Mouse (Mus musculus) ES-E14 (cell line): ENCODE measurements at regions not wholly inside any gene's neighbourhood (a gene's known extent, or its start where the extent isn't known, plus 50 kb on each side); places are given as distances from the start of the nearest gene placed in this dataset.

Source experiments
- DNase-seq: peaks from one replicate; pipeline ENCODE4 v3.0.0-alpha.2; 2013; ENCODE audit warnings: low read depth, low spot score
- H3K27ac ChIP-seq: 2 replicates; pipeline ENCODE4 v1.5.1; 2012; ENCODE audit warnings: low read depth, mild to moderate bottlenecking, low read length, moderate library complexity, mixed read lengths; ENCODE audit not compliant: poor library complexity, insufficient read depth, severe bottlenecking
- H3K36me3 ChIP-seq: 2 replicates; pipeline ENCODE4 v1.6.1; 2012; ENCODE audit warnings: mild to moderate bottlenecking, low read length, moderate library complexity, mixed read lengths; ENCODE audit not compliant: control insufficient read depth, poor library complexity, insufficient read depth, severe bottlenecking
- H3K4me1 ChIP-seq, 2 experiments: fragments of 150-350 bp in 1 of 2; sonication (generic) in 1 of 2; 2 replicates each; pipeline ENCODE4 v1.6.1; 2012; ENCODE audit warnings: low read length in 2 of 2, mild to moderate bottlenecking in 1 of 2, mixed read lengths in 1 of 2; ENCODE audit not compliant: control insufficient read depth in 2 of 2, insufficient read depth in 2 of 2, poor library complexity in 1 of 2
- H3K4me3 ChIP-seq, 2 experiments: fragments of 150-350 bp in 1 of 2; sonication (generic) in 1 of 2; 2 replicates each; pipeline ENCODE4 v1.5.1; 2012; ENCODE audit warnings: low read length in 2 of 2, low read depth in 1 of 2, mild to moderate bottlenecking in 1 of 2, mixed read lengths in 1 of 2; ENCODE audit not compliant: insufficient read depth in 1 of 2, poor library complexity in 1 of 2, severe bottlenecking in 1 of 2
- H3K9ac ChIP-seq: 2 replicates; pipeline ENCODE4 v1.6.1; 2012; ENCODE audit warnings: low read depth, mild to moderate bottlenecking, low read length, mixed read lengths; ENCODE audit not compliant: poor library complexity, insufficient read depth, severe bottlenecking
- H3K9me3 ChIP-seq: fragments of 150-350 bp; sonication (generic); 2 replicates; pipeline ENCODE4 v1.6.1; 2012; ENCODE audit warnings: low read depth, mild to moderate bottlenecking, low read length; ENCODE audit not compliant: control insufficient read depth, insufficient read depth
- CHD2 ChIP-seq: IDR thresholded peaks from 2 replicates; pipeline ENCODE4 v1.6.1; 2014; ENCODE audit warnings: mild to moderate bottlenecking, low read depth, low read length, inconsistent platforms
- HCFC1 ChIP-seq: IDR thresholded peaks from 2 replicates; pipeline ENCODE4 v1.6.1; 2012; ENCODE audit warnings: low read length, inconsistent platforms, borderline replicate concordance; ENCODE audit not compliant: insufficient read depth
- MAFK ChIP-seq: IDR thresholded peaks from 2 replicates; pipeline ENCODE4 v1.6.1; 2014; ENCODE audit warnings: mild to moderate bottlenecking, low read depth, low read length, inconsistent platforms; ENCODE audit not compliant: insufficient read depth
- ZC3H11A ChIP-seq: IDR thresholded peaks from 2 replicates; pipeline ENCODE4 v1.6.1; 2012; ENCODE audit warnings: low read depth, mild to moderate bottlenecking, inconsistent platforms, low read length, borderline replicate concordance
- ZNF384 ChIP-seq: IDR thresholded peaks from 2 replicates; pipeline ENCODE4 v1.6.1; 2012; ENCODE audit warnings: low read depth, low read length, inconsistent platforms
- in situ Hi-C, 2 experiments: fragments of 600-800 bp; cut with MboI; formaldehyde crosslinking; loops; one replicate each; pipeline ENCODE4 v1.15.1; 2025; ENCODE audit warnings: low sequenced_read_pairs in 2 of 2, inconsistent platforms in 1 of 2; ENCODE audit not compliant: unreplicated experiment in 2 of 2

- no peak overlapping the region for H3K9ac ChIP-seq
- H3K9me3 ChIP-seq: no peaks in the 10 kb centered on the region
- H3K4me1 ChIP-seq: no peaks in the 10 kb centered on the region
- H3K4me3 ChIP-seq: no peak overlapping the region
- no peak overlapping the region for H3K27ac ChIP-seq
- TF ChIP-seq CHD2: no peak
- TF ChIP-seq ZC3H11A: no peak
- TF ChIP-seq HCFC1: no peak
- H3K36me3 ChIP-seq: no peaks in the 10 kb centered on the region
- in situ Hi-C loops: no loop called here
- no peak for DNase-seq
Measured at GRCm38 (mm10) chr14:102392351-102392750, 590.1 kb downstream of the Kctd12 start.

- Histone ChIP-seq H3K4me3 (no peak overlapping the region), H3K36me3 (no peaks in the 10 kb centered on the region), H3K9ac (no peak overlapping the region), H3K27ac (no peak overlapping the region), H3K4me1 (no peaks in the 10 kb centered on the region), H3K9me3 (no peaks in the 10 kb centered on the region)
- DNase-seq: no peak
- TF ChIP-seq CHD2 (no peak), MAFK (no peak), ZC3H11A (no peak), ZNF384 (no peak), HCFC1 (no peak)
- in situ Hi-C loops: no loop called here
Measured at GRCm38 (mm10) chr14:102372994-102373567, 609.4 kb downstream of the Kctd12 start.

GRCm38 (mm10) chr14:102361589-102361988 is 620.8 kb downstream of the Kctd12 start:
- no peaks in the 10 kb centered on the region for H3K9me3 ChIP-seq
- no peak overlapping the region for H3K4me3 ChIP-seq
- H3K27ac ChIP-seq: no peak overlapping the region
- H3K9ac ChIP-seq: no peak overlapping the region
- H3K36me3 ChIP-seq: no peaks in the 10 kb centered on the region
- TF ChIP-seq ZC3H11A (no peak), HCFC1 (no peak), MAFK (no peak), CHD2 (no peak), ZNF384 (no peak)
- in situ Hi-C loops: no loop called here
- H3K4me1 ChIP-seq: no peaks in the 10 kb centered on the region
- no peak for DNase-seq

GRCm38 (mm10) chr14:102329409-102329808 is 599.7 kb downstream of the Lmo7 start:
- no peak overlapping the region for H3K27ac ChIP-seq
- no peaks in the 10 kb centered on the region for H3K9me3 ChIP-seq
- peak; percentile 1 for DNase-seq
- no peaks in the 10 kb centered on the region for H3K4me1 ChIP-seq
- H3K4me3 ChIP-seq: no peak overlapping the region
- H3K9ac ChIP-seq: no peak overlapping the region
- no peak for TF ChIP-seq ZNF384
- TF ChIP-seq HCFC1: no peak
- TF ChIP-seq CHD2: no peak
- no peak for TF ChIP-seq ZC3H11A
- no peaks in the 10 kb centered on the region for H3K36me3 ChIP-seq
- in situ Hi-C loops: no loop called here

- no peak for DNase-seq
- no peaks in the 10 kb centered on the region for H3K36me3 ChIP-seq
- no peak overlapping the region for H3K4me3 ChIP-seq
- no peak overlapping the region for H3K9ac ChIP-seq
- H3K27ac ChIP-seq: no peak overlapping the region
- in situ Hi-C loops: no loop called here
- H3K9me3 ChIP-seq: no peaks in the 10 kb centered on the region
- H3K4me1 ChIP-seq: no peaks in the 10 kb centered on the region
- TF ChIP-seq CHD2 (no peak), ZC3H11A (no peak), ZNF384 (no peak), MAFK (no peak), HCFC1 (no peak)
Measured at GRCm38 (mm10) chr14:102306332-102306731, 576.6 kb downstream of the Lmo7 start.
